Mouse (Mus musculus): ENCODE measurements at regions not wholly inside any gene's neighbourhood (a gene's known extent, or its start where the extent isn't known, plus 50 kb on each side); places are given as distances from the start of the nearest gene placed in this dataset.
"Not testable (repeated sequence)": the region's sequence is repeated elsewhere in the genome, so short reads cannot be mapped to it uniquely, and the experiment has no call there.

DNA sequence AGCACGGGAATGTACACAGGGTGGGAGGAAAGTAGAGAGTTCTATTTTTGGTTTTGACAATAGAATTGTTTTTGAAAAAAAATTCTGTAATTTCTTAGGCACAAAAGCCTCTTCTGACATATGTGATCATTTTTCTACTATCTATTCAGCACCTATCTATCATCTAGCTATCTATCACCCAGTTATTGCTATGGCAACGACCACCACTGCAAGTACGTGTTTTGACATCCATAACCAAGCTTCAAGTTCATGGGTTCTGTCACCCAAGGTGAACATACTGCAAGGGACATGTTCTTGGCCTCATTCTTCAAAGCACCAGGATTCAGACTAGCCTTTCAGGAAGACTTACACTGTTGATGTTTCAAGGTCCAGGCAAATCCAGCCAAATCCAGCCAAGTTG, 238.4 kb upstream of the Rarb start:
- no peak for DNase-seq (ENCODE audit: low spot score)

DNA sequence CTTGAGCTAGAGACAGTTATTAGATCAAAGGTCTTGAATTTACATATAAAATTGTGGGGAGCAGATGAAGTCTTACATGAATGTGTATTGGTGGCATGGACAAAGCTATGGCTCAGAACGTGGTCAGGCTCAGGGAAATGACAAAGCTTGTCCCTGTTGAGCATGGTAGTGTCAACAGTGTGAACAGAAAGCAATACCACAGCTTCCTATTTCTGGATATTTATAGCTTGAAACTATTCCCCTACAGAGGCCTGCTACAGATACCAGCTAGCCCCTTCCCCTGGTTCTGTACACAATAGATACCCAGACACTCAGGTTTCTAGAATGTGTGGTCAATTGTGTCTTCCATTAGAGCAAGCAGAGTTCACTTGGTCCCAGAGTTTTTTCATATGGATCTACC, 236.8 kb upstream of the Rarb start:
- DNase-seq (ENCODE audit: low spot score) = no peak

DNA sequence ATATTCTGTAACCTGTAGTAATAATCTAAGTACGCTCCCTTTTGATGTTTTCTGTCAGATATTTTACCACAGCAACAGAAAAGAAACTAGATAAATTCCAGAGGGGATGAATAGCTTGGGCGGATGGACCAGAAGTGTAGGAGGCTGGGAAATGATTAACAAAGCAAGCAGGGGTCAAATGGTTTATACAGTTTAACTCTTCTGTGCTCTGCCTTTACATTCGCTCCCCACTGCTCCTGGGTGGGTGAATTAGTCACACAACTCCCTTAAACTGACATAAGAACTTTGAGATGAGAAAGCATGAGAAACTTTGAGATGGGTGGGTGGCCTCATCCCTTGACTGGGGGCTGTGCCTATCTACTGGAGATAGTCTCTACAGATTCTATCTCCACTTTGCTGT, 235.4 kb upstream of the Rarb start:
- no peak for DNase-seq (ENCODE audit: low spot score)

- no peak for DNase-seq (ENCODE audit: low spot score)
Observed at GRCm38 (mm10) chr14:17046808-17047207, 227.9 kb upstream of the Rarb start.

- DNase-seq (ENCODE audit: low spot score) = no peak
Observed at GRCm38 (mm10) chr14:17045426-17046132, 226.6 kb upstream of the Rarb start.

DNA sequence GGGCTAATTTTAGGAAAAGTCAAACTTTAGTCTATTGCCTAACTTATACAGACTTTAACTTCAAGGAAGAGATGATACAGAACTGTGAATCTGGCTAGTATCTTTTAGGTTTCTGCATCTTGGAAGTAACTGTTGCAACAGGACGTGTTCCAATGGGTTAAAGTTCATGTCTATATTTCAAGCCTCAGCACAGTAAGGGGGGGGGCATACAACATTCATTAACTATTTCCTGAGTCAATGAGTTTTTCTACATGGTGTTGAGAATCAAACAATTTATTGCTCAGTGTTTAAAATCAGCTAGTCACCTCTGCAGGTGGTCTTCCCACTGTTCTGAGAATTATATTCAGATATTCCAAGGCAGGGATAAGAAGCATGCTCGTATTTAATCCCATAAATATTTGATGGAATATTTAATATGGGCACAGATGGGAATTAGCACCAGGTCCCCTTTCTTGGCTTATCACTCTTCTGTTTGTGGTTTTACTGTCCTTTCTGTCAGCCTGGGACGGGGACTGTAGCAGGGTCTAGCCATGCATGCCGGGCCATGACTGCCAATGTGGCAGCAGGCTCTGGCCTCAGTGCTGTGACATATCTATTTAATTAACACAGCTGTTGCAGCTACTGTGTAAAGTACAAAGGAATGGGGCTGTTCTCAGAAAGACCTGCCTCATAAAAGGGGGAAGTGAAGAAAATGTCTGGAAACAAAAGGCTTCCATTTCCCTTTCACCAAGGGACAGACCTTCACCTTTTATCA, 201.8 kb upstream of the Rarb start:
- DNase-seq (ENCODE audit: low spot score) = no peak

GRCm38 (mm10) chr14:17012931-17013330, 194.0 kb upstream of the Rarb start:
- DNase-seq (ENCODE audit: low spot score) = no peak

- no peak for DNase-seq (ENCODE audit: low spot score)
Observed at GRCm38 (mm10) chr14:17012200-17012599, 193.2 kb upstream of the Rarb start.

DNA sequence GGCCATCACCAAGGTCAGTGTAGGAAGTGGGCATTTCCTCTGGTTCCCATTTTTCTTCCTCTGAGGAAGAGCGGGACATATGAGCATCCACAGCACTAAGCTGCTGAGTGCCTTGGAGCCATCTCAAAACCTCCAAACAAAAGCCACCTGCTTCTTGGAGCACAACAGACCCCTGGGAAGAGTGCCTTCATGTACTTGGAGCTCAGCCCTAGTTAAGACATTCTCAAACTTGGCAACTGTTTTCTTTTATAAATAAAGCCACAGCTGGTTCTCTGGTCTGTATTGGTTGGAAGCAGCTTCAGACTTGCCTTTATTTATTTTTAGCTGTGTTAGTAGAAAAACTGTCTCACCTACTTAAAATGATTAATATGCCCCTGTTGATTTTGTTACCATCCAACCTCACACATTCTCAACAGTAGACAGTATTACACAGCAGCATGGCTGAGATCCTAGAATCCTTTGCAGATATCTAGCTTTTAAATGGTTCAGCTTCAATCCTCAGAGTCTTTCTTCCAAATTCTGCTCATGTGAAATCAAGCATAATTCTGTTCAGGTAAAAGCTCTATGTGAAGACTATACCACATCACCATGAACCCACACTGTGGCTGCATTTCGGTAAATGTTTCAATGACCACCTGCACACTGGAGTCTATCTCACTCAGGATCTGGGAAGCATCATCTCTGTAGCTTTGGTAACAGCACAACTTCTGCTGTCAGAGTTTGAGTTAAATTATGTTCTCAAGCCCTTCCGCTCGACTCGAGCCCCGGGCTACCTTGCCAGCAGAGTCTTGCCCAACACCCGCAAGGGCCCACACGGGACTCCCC, 186.4 kb upstream of the Rarb start:
- DNase-seq (ENCODE audit: low spot score) = no peak

DNA sequence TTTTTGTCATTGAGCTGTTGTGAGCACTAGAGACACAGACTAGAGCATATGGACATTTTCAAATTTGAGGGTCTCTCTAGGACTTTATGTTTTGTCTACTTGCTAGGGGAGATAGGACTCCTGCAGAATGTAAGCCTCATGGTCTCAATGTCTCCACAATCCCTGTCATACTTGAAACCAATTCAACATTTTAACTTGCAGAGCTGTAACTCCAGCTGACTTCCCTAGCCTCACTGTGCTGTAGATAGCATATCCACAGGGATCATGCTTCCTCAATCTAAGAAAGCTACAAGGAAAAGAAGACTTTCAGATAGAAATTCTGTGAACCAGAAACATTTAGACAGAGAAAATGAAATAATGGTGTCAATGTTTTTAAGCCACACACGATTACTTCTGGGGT, 185.8 kb upstream of the Rarb start:
- DNase-seq (ENCODE audit: low spot score) = no peak

- DNase-seq (ENCODE audit: low spot score) = no peak
Observed at GRCm38 (mm10) chr14:16996716-16997115, 177.8 kb upstream of the Rarb start.

GRCm38 (mm10) chr14:16970911-16971310, 152.0 kb upstream of the Rarb start:
- not testable (repeated sequence) for DNase-seq (ENCODE audit: low spot score)

DNA sequence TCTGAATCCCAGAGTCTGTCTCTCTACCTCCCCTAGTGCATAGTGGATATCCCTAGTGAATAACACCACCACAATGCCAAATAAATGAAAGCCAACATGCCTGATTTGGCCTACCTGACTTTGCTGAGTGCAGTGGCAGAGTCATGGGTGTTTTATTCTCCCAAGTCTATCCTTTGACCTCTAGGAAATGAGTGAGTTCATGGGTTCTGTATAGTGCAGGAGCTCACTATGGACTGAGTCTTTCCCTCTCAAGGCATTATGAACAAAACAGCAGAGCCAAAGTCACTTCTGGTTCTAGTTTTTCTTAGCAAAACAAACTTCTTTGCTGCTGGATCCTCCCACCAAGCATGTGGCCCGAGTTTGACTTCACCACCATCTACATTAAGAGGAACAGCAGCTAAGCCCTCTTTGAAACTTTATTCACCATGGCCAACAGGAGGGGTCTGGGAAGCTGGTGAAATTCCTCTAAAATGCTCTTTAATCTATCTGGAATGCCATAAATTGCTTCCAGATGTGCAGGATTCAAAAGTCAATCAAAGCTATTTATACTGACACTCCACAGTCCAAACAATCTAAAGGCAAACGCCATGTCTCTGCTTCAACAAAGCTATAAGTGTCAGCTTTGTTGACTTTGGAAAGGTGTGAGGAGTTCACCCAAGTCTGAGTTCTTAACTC, 145.9 kb upstream of the Rarb start:
- DNase-seq (ENCODE audit: low spot score) = no peak

DNA sequence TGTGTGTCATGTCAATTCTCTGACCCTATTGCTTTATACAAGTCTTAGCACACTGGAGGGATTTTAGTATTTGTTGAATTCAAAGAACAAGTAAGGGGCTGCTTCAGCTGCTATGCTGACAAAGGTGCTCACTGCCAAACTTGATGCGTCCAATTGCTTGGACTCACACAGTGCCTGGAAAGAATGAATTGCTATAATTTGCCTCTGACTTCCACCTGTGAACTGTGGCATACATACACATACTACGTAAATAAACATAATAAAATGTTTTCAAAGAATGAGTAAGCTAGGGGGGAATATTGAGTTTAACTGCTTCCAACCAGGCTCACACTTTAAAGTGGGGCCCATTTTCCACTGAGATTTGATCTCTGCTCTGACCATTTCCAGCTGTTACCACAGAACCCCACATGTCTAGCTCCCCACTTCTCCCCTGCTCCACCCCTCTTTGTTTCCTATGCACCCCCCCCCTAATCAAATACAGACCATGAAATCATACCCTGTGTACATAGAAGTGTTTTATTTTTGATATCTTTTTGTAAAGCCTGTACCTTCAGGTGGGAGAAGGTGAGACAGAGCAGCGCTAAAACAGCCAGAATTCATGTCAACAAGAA, 143.4 kb upstream of the Rarb start:
- DNase-seq (ENCODE audit: low spot score) = no peak

GRCm38 (mm10) chr14:16957802-16958201, 138.8 kb upstream of the Rarb start:
- DNase-seq (ENCODE audit: low spot score) = peak; percentile 17

- DNase-seq (ENCODE audit: low spot score) = no peak
Observed at GRCm38 (mm10) chr14:16954511-16955443, 135.8 kb upstream of the Rarb start.

GRCm38 (mm10) chr14:16948736-16949135, 129.8 kb upstream of the Rarb start:
- no peak for DNase-seq (ENCODE audit: low spot score)

DNA sequence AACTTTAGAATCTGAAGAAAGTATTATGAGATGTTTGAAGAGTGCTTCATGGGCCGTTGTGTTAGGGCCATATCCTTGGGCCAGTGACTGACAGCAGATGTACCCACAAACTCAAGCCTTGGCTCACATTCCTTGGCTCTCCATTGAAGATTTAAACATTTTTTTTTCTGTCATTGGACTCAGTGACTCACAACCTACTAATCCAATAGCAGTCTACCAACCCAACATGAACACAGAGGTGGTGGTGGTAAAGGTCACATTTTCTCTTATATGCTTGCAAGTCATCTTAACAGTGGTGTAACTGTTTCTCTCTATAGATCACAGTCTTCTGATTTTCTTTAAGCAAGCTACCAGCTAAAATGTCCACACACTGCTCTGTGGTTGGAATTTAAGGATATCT, 125.5 kb upstream of the Rarb start:
- DNase-seq (ENCODE audit: low spot score) = no peak

DNA sequence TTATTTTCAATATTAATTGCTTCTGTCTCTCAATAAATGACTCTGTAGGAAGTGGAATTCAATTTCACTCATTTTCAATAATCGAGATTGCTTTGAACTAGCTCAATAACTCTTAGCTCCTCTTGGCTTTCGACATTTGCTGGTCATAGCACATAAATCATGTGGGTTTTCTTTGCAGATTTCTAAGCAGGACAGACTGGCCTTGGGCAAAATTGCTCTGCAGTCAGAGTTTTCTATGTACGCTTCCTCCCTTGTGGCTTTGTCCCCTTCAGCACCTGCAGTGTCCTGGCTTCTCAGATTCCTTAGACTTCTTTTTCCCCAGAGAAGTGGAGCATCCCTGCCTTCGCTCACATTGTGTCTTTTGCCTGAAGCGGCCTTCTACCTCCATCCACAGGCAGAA, 124.6 kb upstream of the Rarb start:
- no peak for DNase-seq (ENCODE audit: low spot score)

GRCm38 (mm10) chr14:16927136-16927535, 108.2 kb upstream of the Rarb start:
- DNase-seq (ENCODE audit: low spot score) = no peak
